Comparison of ENCODE assay signal across 8 mouse cellular contexts in the genomic region with DNA sequence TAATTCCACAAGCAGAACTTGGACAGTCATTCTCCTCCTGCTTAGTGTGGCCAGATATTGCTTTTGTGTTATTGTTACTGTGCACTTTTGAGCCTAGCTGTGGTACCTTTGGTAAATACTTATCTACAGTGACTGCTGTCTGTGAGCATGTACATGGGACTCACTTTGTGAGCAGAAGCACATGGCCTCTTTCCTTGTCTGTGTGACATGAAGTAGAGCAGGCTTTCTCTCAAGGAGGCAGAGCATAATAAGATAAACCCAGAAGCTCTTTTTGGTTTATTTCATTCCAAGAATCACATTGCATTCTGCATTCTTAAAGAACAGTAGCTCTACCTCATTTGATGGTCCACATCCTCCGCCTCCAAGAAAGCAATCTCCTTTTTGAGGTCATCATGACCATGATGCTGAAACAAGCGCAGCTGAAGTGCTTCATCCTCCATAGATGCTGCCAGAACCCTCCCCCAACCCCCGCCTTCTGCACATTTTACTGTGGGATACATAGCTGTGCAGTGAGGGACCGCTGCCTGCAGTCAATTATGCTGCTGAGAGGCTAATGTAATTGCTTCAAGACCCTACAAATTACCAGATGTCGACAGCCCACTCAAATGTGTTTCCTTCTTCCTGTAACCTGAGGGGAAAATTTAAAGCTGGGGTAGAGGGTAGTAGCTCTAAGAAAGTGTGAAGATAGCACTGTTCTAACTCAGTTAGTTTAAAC.
DNase-seq lines count a peak whose midpoint lies in the region; ATAC-seq lines count a peak whose summit lies in the region.

No protein-coding gene starts in this region.

- no peaks in the 10 kb centered on the region for H3K9me3 ChIP-seq in heart, embryonic 10.5 days
- H3K9me3 ChIP-seq in hindbrain, embryonic 13.5 days, result no peaks in the 10 kb centered on the region
- no peaks in the 10 kb centered on the region for H3K9me3 ChIP-seq in neural tube, embryonic 11.5 days (ENCODE audit: control insufficient read depth, low read length)

- peak; percentile 89 for DNase-seq in heart, adult 11 months
- DNase-seq in heart, embryonic 10.5 days (ENCODE audit: low spot score), result no peak
- peak; percentile 39 for DNase-seq in embryo, embryonic 11.5 days (ENCODE audit: low read depth, low spot score)
- peak; percentile 59 for DNase-seq in neural tube, embryonic 11.5 days (ENCODE audit: low spot score)
- DNase-seq in adrenal gland, postnatal 4 days (ENCODE audit: low spot score in 2 of 2), result no peak
- no peak for DNase-seq in cerebellum, adult 18-20 months
- DNase-seq in layer of hippocampus, adult 8-10 months (ENCODE audit: low spot score in 2 of 2), result no peak

- no peak overlapping the region for H3K27ac ChIP-seq in heart, embryonic 10.5 days
- H3K27ac ChIP-seq in hindbrain, embryonic 13.5 days, result peak overlapping the region; percentile 85
- peak overlapping the region; percentile 36 for H3K27ac ChIP-seq in neural tube, embryonic 11.5 days (ENCODE audit: low read depth, low read length)

- H3K27me3 ChIP-seq in heart, embryonic 10.5 days (ENCODE audit: insufficient read depth, poor library complexity, severe bottlenecking), result no peaks in the 10 kb centered on the region
- H3K27me3 ChIP-seq in hindbrain, embryonic 13.5 days, result no peaks in the 10 kb centered on the region
- H3K27me3 ChIP-seq in neural tube, embryonic 11.5 days (ENCODE audit: control insufficient read depth, insufficient read depth, low read length), result no peaks in the 10 kb centered on the region

- WGBS in heart, embryonic 10.5 days, result 66% methylated on average over 5 of the region's 5 CpGs
- 41% methylated on average over 5 of the region's 5 CpGs for WGBS in hindbrain, embryonic 13.5 days
- 47% methylated on average over 5 of the region's 5 CpGs for WGBS in neural tube, embryonic 11.5 days

- H3K9ac ChIP-seq in hindbrain, embryonic 13.5 days, result no peak overlapping the region
- H3K9ac ChIP-seq in neural tube, embryonic 11.5 days (ENCODE audit: low read length), result no peak overlapping the region

- no peak overlapping the region for H3K4me3 ChIP-seq in heart, embryonic 10.5 days
- no peak overlapping the region for H3K4me3 ChIP-seq in hindbrain, embryonic 13.5 days
- H3K4me3 ChIP-seq in neural tube, embryonic 11.5 days (ENCODE audit: low read depth, low read length), result no peak overlapping the region

- no peaks in the 10 kb centered on the region for H3K4me1 ChIP-seq in heart, embryonic 10.5 days
- H3K4me1 ChIP-seq in hindbrain, embryonic 13.5 days (replicated peaks), result peaks cover 12% of the 10 kb centered on the region
- H3K4me1 ChIP-seq in neural tube, embryonic 11.5 days (ENCODE audit: control insufficient read depth, insufficient read depth, low read length), result no peaks in the 10 kb centered on the region

- peak; percentile 89 for ATAC-seq in hindbrain, embryonic 13.5 days (ENCODE audit: low FRiP score)
- ATAC-seq in neural tube, embryonic 11.5 days (ENCODE audit: insufficient read depth, low FRiP score, low TSS enrichment), result peak; percentile 65

- H3K4me2 ChIP-seq in hindbrain, embryonic 13.5 days, result no peak overlapping the region
- H3K4me2 ChIP-seq in neural tube, embryonic 11.5 days (ENCODE audit: low read depth), result no peak overlapping the region

- H3K36me3 ChIP-seq in heart, embryonic 10.5 days, result no peaks in the 10 kb centered on the region
- no peaks in the 10 kb centered on the region for H3K36me3 ChIP-seq in hindbrain, embryonic 13.5 days
- H3K36me3 ChIP-seq in neural tube, embryonic 11.5 days (ENCODE audit: control insufficient read depth, insufficient read depth, low read length), result no peaks in the 10 kb centered on the region

Comparison
In these comparisons a context has a peak if more than half of its experiments do, and no peak if none do; other contexts are left out.
1. DNase-seq: peak in heart, adult 11 months (single experiment), embryo, embryonic 11.5 days (single experiment) and neural tube, embryonic 11.5 days (single experiment); none in heart, embryonic 10.5 days (single experiment), adrenal gland, postnatal 4 days (0 of 2), cerebellum, adult 18-20 months (0 of 2) and layer of hippocampus, adult 8-10 months (0 of 2).